Mouse (Mus musculus) frontal cortex, adult 2 months (tissue): ENCODE data around the gene Gm1140. TPM values are rescaled to one million over a fixed set of nuclear protein-coding genes. Genes with fewer than 3 reads are reported as not detected.
"Not testable (repeated sequence)": the region's sequence is repeated elsewhere in the genome, so short reads cannot be mapped to it uniquely, and the experiment has no call there.

Experiments
- DNase-seq, 2 experiments: peaks; one replicate each; pipeline ENCODE4 v3.0.0; 2022; ENCODE audit warnings: low spot score in 1 of 2; ENCODE audit errors: extremely low spot score in 1 of 2
- polyA plus RNA-seq: library from polyadenylated mRNA; depleted of rRNA; stranded (reverse); fragments of >200 nt; gene quantifications from 2 replicates; pipeline ENCODE4 v1.2.3, GENCODE M21; 2012; rRNA removed

The Gm1140 gene
- not detected in 2 replicates for polyA plus RNA-seq

GRCm38 (mm10) chrX:67693462-67693861 is at the start of gene Gm1140:
TSS of gene Gm1140 (minus strand) at chrX:67693562.
- not testable (repeated sequence) for DNase-seq

GRCm38 (mm10) chrX:67695398-67695797 is 2.0 kb upstream of the Gm1140 start, which contains the start of gene Gm14692:
TSS of gene Gm14692 (plus strand) at chrX:67695698.
- DNase-seq, result not testable (repeated sequence)

Other genes with a start within 250 kb of the Gm1140 start
- not detected in 2 replicates for gene Gm14692, start 2.1 kb upstream of the Gm1140 start, polyA plus RNA-seq
- not detected in 2 replicates for gene 4933436I01Rik, start 227.9 kb upstream of the Gm1140 start, polyA plus RNA-seq